Mouse (Mus musculus): Measurements from ENCODE around the gene Olfr350. TPM values are rescaled to one million over a fixed set of nuclear protein-coding genes. Genes with fewer than 3 reads are reported as not detected.

The Olfr350 gene
- total RNA-seq (2015) (not detected in 2 replicates), total RNA-seq (2017) (not detected in 2 replicates)

GRCm38 (mm10) chr2:36846010-36846409 lies at the start of gene Olfr350:
Gene Olfr350, plus strand, starts transcription at chr2:36846310.
- ATAC-seq (ENCODE audit: poor library complexity, severe bottlenecking), result no peak

- no peak for ATAC-seq (ENCODE audit: poor library complexity, severe bottlenecking)
These were observed 29.2 kb upstream of the Olfr350 start, which contains the start of gene Olfr3 for GRCm38 (mm10) chr2:36816932-36817331. Gene Olfr3, minus strand, starts transcription at chr2:36817032.

GRCm38 (mm10) chr2:36862560-36862959 lies 16.4 kb downstream of the Olfr350 start, which contains the start of gene Olfr351:
Gene Olfr351, minus strand, starts transcription at chr2:36862660.
- ATAC-seq (ENCODE audit: poor library complexity, severe bottlenecking), result no peak

GRCm38 (mm10) chr2:36868160-36868559 lies 22.1 kb downstream of the Olfr350 start, which contains the start of gene Olfr352:
Gene Olfr352, plus strand, starts transcription at chr2:36868460.
- ATAC-seq (ENCODE audit: poor library complexity, severe bottlenecking), result no peak

- ATAC-seq (ENCODE audit: poor library complexity, severe bottlenecking), result no peak
These were observed 46.7 kb downstream of the Olfr350 start, which contains the start of gene Olfr353 for GRCm38 (mm10) chr2:36892836-36893235. Gene Olfr353, minus strand, starts transcription at chr2:36892936.

GRCm38 (mm10) chr2:36897114-36897513 lies 51.0 kb downstream of the Olfr350 start:
- no peak for ATAC-seq (ENCODE audit: poor library complexity, severe bottlenecking)

Other genes starting within 250 kb of the Olfr350 start
- not detected in 2 replicates for gene Olfr345, start 206.3 kb upstream of the Olfr350 start, total RNA-seq (2015)
- not detected in 2 replicates for gene Olfr345, start 206.3 kb upstream of the Olfr350 start, total RNA-seq (2017)
- not detected in 2 replicates for gene Olfr346, start 160.5 kb upstream of the Olfr350 start, total RNA-seq (2015)
- gene Olfr346, start 160.5 kb upstream of the Olfr350 start, total RNA-seq (2017), result not detected in 2 replicates
- gene Olfr347, start 114.4 kb upstream of the Olfr350 start, total RNA-seq (2015), result not detected in 2 replicates
- not detected in 2 replicates for gene Olfr347, start 114.4 kb upstream of the Olfr350 start, total RNA-seq (2017)
- not detected in 2 replicates for gene Olfr348, start 62.0 kb upstream of the Olfr350 start, total RNA-seq (2015)
- not detected in 2 replicates for gene Olfr348, start 62.0 kb upstream of the Olfr350 start, total RNA-seq (2017)
- gene Olfr50, start 55.8 kb upstream of the Olfr350 start, total RNA-seq (2015), result not detected in 2 replicates
- gene Olfr50, start 55.8 kb upstream of the Olfr350 start, total RNA-seq (2017), result not detected in 2 replicates
- not detected in 2 replicates for gene Olfr3, start 29.3 kb upstream of the Olfr350 start, total RNA-seq (2015)
- gene Olfr3, start 29.3 kb upstream of the Olfr350 start, total RNA-seq (2017), result not detected in 2 replicates
- gene Olfr351, start 16.4 kb downstream of the Olfr350 start, total RNA-seq (2015), result not detected in 2 replicates
- not detected in 2 replicates for gene Olfr351, start 16.4 kb downstream of the Olfr350 start, total RNA-seq (2017)
- not detected in 2 replicates for gene Olfr352, start 22.1 kb downstream of the Olfr350 start, total RNA-seq (2015)
- gene Olfr352, start 22.1 kb downstream of the Olfr350 start, total RNA-seq (2017), result not detected in 2 replicates
- gene Olfr353, start 46.6 kb downstream of the Olfr350 start, total RNA-seq (2015), result not detected in 2 replicates
- gene Olfr353, start 46.6 kb downstream of the Olfr350 start, total RNA-seq (2017), result not detected in 2 replicates
- gene Olfr354, start 59.4 kb downstream of the Olfr350 start, total RNA-seq (2015), result not detected in 2 replicates
- not detected in 2 replicates for gene Olfr354, start 59.4 kb downstream of the Olfr350 start, total RNA-seq (2017)
- gene Olfr355, start 82.6 kb downstream of the Olfr350 start, total RNA-seq (2015), result not detected in 2 replicates
- not detected in 2 replicates for gene Olfr355, start 82.6 kb downstream of the Olfr350 start, total RNA-seq (2017)
- gene Olfr356, start 90.8 kb downstream of the Olfr350 start, total RNA-seq (2015), result not detected in 2 replicates
- not detected in 2 replicates for gene Olfr356, start 90.8 kb downstream of the Olfr350 start, total RNA-seq (2017)
- not detected in 2 replicates for gene Olfr357, start 147.5 kb downstream of the Olfr350 start, total RNA-seq (2015)
- not detected in 2 replicates for gene Olfr357, start 147.5 kb downstream of the Olfr350 start, total RNA-seq (2017)
- not detected in 2 replicates for gene Olfr358, start 163.0 kb downstream of the Olfr350 start, total RNA-seq (2015)
- not detected in 2 replicates for gene Olfr358, start 163.0 kb downstream of the Olfr350 start, total RNA-seq (2017)
- not detected in 2 replicates for gene Olfr360, start 219.4 kb downstream of the Olfr350 start, total RNA-seq (2015)
- not detected in 2 replicates for gene Olfr360, start 219.4 kb downstream of the Olfr350 start, total RNA-seq (2017)
- not detected in 2 replicates for gene Olfr361, start 243.0 kb downstream of the Olfr350 start, total RNA-seq (2015)
- not detected in 2 replicates for gene Olfr361, start 243.0 kb downstream of the Olfr350 start, total RNA-seq (2017)

All from megakaryocyte, adult 5-6 weeks (primary cell).